Mouse (Mus musculus) Patski (cell line): ENCODE measurements around the gene Card9. TPM values are rescaled to one million over a fixed set of nuclear protein-coding genes. Genes with fewer than 3 reads are reported as not detected.

Experiments used
- ATAC-seq: fragments of 100-300 bp; one replicate; pipeline ENCODE4 v1.8.0; 2021
- CTCF ChIA-PET: fragments of 350-600 bp; sonication (Branson Sonifier 250); formaldehyde crosslinking; loops from one replicate; lab custom pipeline; 2022; ENCODE audit warnings: inconsistent platforms; lab: Charles Lee
- POLR2A ChIA-PET: fragments of 350-600 bp; sonication (Branson Sonifier 250); formaldehyde crosslinking; loops from one replicate; lab custom pipeline; 2022; ENCODE audit warnings: antibody characterized with exemption, inconsistent platforms; lab: Charles Lee
- DNase-seq: peaks from one replicate; pipeline ENCODE4 v3.0.0-alpha.2; 2011; ENCODE audit warnings: low read depth, low spot score
- H3K27me3 ChIP-seq: fragments of 371-371 bp; one replicate; pipeline ENCODE4 v1.5.1; 2021
- CTCF ChIP-seq: fragments of 100-300 bp; IDR thresholded peaks from one replicate; pipeline ENCODE4 v1.5.1; 2021
- in situ Hi-C: fragments of 300-500 bp; cut with MboI; formaldehyde crosslinking; loops from 3 replicates; pipeline ENCODE4 v1.11.1; 2018; ENCODE audit warnings: low pct_unique_long_range_greater_than_20kb, mixed read lengths
- polyA plus RNA-seq: library from polyadenylated mRNA; unstranded; gene quantifications from one replicate; pipeline ENCODE4 v1.2.3, GENCODE M21; 2021

Card9 gene
- polyA plus RNA-seq: 0.50 TPM

DNA sequence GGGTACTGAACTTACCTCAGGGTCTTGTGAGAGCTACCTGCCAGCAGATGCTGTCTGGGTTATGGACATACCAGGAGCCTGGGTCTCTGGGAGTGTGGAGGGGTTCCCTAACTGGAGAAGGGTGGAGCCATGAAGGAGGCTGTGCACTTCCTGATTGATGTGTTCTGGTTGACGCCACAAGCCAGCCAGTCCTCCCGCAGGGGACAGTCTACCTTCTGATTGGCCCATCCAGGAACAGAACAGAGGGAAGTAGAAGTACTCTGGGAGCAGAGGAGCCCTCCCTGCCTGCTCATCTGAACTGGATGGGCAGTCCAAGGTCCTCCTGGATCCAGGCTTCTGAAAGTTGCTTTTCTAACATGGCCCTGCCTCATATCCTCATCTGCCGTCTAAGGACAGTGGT lies at the start of gene Card9:
Gene Card9, minus strand, starts transcription at position 147 of the 400 bp plus-strand sequence.
- no peaks in the 10 kb centered on the region for H3K27me3 ChIP-seq
- CTCF ChIA-PET: interaction anchor here (1.9 kb wide), 1 partner anchor 12 kb away, joined by 6 read pairs; no protein-coding TSS in a partner anchor
- DNase-seq (no peak), ATAC-seq (no peak)
- TF ChIP-seq CTCF: no peak
- in situ Hi-C loops: no loop called here
- POLR2A ChIA-PET: no interaction called here

DNA sequence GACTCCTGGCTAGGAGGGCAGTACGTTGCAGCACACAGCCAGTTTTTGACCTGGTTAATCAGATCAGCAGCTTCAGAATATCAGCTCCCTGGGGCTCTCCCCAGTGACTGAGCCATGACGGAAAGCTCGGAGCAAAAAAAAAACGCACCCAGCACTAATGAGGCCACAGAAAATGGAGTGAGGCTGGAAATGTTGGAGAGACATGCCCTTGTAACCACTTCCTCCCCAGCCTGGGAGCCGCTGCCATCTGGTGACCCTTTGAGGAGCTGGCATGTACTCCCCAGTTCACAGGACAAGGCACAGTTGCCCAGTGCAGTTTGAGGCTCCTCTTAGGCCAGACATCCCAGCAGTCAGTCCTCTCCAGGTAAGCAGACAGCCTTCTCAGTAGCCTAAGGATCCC lies 49.4 kb upstream of the Card9 start:
- ATAC-seq (no peak), DNase-seq (no peak)
- in situ Hi-C loops: no loop called here
- H3K27me3 ChIP-seq: no peaks in the 10 kb centered on the region
- CTCF ChIA-PET: interaction anchor here (1.4 to 3.3 kb wide), 4 partner anchors 14 to 94 kb away, joined by 3 to 10 read pairs (median 6); no protein-coding TSS in a partner anchor
- TF ChIP-seq CTCF: no peak
- POLR2A ChIA-PET: interaction anchor here (0.8 to 1.4 kb wide), 3 partner anchors 9 to 90 kb away, joined by 3 to 4 read pairs (median 3); no protein-coding TSS in a partner anchor

DNA sequence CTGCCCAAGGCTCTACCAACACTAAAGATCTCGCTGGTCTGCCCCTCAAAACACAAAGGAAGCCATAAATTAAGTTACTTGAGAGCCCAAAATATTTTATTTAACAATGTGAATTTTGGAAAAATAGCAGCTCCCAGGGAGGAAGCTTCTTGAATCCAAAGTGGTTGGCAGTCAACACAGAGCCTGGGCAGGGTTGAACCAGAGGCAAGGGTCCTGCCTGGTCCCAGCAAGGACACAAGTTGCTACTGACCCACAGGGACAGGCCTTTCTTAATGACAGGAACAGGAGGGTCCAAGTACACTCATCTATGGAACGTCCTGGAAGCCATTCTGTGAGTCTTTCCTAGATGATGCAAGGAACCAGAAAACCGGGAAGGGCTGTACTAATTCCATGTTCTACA lies 48.6 kb upstream of the Card9 start:
- in situ Hi-C loops: no loop called here
- H3K27me3 ChIP-seq: no peaks in the 10 kb centered on the region
- CTCF ChIA-PET: interaction anchor here (0.7 to 3.3 kb wide), 19 partner anchors 9 to 160 kb away, joined by 3 to 15 read pairs (median 4); partner anchors contain the start of genes Entr1, Pmpca and Sec16a
- DNase-seq (no peak), ATAC-seq (no peak)
- no peak for TF ChIP-seq CTCF
- POLR2A ChIA-PET: interaction anchor here (0.6 to 1.0 kb wide), 2 partner anchors 10 to 829 kb away, joined by 3 to 4 read pairs; no protein-coding TSS in a partner anchor

DNA sequence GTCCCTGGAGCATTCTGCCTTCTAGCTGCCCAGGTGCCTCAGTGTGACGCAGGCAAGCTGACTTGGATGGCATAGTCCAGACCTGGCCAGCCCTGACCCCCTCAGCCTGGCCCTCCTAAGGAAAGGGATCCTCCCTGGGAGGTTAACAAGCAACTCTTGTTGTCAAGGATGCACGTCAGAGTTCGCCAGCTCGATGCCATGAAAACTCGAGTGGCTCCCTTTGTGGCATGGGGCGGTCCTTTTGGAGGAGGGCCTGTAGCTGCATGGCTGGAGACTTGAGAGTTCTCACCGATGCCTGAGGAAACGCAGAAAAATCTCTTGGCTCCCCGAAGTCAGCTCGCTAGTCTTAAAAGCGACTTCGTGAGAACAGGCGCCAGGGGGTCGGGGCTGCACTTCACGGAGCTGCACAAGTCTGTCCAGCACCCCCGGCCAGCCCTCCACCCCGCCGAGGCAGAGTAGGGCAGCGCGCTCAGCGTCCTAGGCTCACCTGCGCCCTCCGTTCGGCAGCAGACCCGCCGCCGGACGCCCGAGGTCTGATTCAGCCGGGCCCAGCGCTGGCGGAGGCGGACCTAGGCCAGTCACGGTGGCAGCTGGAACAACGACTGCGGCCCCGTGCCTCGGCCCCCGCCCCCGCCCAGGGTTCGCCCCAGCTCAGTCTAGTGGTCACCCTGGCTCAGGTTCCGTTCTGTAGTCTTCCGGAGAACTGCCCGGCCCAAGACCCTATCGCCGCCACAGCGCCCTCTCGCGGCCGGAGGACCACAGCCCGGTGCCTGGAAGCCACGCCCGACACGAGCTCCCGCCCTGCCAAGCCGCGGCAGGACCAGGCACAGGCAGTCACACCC lies 48.0 kb upstream of the Card9 start, which contains the start of gene Inpp5e:
Gene Inpp5e, minus strand, starts transcription at position 689 of the 842 bp plus-strand sequence.
- ATAC-seq: peak; percentile 88
- POLR2A ChIA-PET: interaction anchor here (0.6 to 1.0 kb wide), 3 partner anchors 10 to 828 kb away, joined by 3 to 4 read pairs (median 3); no protein-coding TSS in a partner anchor
- CTCF ChIA-PET: interaction anchor here (0.7 to 3.3 kb wide), 19 partner anchors 8 to 161 kb away, joined by 3 to 15 read pairs (median 4); partner anchors contain the start of genes Entr1, Pmpca and Sec16a
- TF ChIP-seq CTCF: no peak
- peak; percentile 58 for DNase-seq
- H3K27me3 ChIP-seq: no peaks in the 10 kb centered on the region
- in situ Hi-C loops: no loop called here

DNA sequence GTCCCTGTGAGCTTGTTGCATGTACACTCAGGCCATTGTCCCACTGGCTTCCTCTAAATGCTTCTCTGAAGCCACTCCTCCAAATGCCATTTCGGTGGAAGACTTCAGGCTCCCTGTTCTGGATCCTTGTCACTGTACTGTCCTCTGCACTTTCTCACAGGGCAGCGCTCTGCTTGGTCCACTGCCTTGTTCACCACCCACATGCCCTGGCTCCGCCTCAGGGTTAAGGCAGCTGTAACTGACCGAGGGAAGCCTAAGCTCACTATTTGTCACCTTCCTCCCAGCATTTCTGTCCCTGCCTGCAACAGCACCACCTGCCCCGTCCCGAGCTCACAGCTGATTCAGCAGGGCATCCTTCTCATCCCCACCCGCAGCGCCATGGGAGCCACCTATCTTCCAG lies 42.6 kb upstream of the Card9 start:
- POLR2A ChIA-PET: no interaction called here
- ATAC-seq (no peak), DNase-seq (no peak)
- TF ChIP-seq CTCF: no peak
- H3K27me3 ChIP-seq: no peaks in the 10 kb centered on the region
- CTCF ChIA-PET: interaction anchor here (1.5 kb wide), 1 partner anchor 12 kb away, joined by 4 read pairs; no protein-coding TSS in a partner anchor
- in situ Hi-C loops: no loop called here

DNA sequence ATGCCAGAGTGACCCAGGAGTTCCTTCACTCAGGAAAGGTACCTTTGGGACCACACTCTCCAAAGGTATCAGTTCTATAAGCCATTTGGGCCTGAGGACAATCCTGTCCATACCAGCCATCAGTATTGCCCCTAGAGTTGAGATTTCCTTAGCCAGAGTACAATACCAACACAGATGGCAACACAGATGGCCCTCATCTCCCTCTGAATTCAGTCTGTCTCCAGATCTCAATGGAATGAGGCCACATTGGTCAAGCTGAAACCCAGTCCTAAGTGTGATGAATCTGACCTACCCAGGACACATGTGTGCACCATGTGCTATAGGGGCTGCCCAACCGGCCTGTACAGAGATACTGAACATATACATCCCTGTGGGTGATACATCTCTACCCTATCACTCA lies 41.5 kb upstream of the Card9 start:
- H3K27me3 ChIP-seq: no peaks in the 10 kb centered on the region
- DNase-seq (no peak), ATAC-seq (no peak)
- CTCF ChIA-PET: no interaction called here
- POLR2A ChIA-PET: interaction anchor here (0.6 to 1.1 kb wide), 2 partner anchors 11 to 164 kb away, joined by 3 to 5 read pairs; no protein-coding TSS in a partner anchor
- TF ChIP-seq CTCF: no peak
- in situ Hi-C loops: no loop called here

DNA sequence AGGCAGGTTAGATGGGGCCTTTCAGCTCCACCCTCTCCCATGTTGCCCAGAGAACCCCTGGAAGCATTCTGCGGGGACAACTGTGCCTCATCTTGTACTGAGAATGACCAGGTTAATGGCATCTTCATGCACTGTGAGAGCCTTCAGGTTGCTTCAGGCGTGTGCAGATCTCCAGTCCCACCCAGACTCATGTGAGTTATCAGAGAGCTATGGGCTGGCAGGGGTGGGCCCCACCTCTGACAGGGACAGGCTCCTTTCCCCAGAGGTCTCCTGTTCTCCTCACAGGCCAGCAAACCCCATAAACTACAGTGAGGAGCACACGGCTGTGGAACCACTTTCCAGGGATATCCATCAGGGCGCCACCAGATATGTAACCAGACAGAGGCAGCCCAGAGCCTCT lies 40.3 kb upstream of the Card9 start:
- H3K27me3 ChIP-seq: no peaks in the 10 kb centered on the region
- CTCF ChIA-PET: interaction anchor here (0.9 kb wide), 1 partner anchor 8 kb away, joined by 3 read pairs; the partner anchor contains the start of gene Inpp5e
- ATAC-seq: no peak
- in situ Hi-C loops: no loop called here
- DNase-seq: no peak
- no peak for TF ChIP-seq CTCF
- POLR2A ChIA-PET: interaction anchor here (1.1 kb wide), 1 partner anchor 10 kb away, joined by 3 read pairs; no protein-coding TSS in a partner anchor

DNA sequence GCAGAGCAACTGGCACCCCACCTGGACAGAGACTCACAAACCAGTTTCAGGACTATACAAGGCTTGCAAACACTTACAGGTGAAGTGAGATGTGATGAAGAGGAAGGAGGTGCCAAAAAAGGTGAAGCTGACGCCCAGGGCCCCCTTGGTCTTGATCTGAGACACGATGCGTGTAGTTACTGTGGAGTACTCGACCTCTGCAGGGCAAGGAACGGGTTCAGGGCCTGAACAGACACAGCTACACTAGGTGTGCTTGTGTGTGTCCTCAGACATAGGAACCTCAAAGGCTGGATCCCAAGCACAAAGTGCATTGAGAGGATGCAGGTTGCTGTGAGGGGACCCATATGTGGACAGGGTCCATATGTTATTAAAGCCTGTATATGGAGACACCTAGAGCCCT lies 39.6 kb upstream of the Card9 start:
- no peak for DNase-seq
- CTCF ChIA-PET: interaction anchor here (0.9 to 2.1 kb wide), 2 partner anchors 9 kb away, joined by 3 to 6 read pairs; partner anchors contain the start of gene Inpp5e
- no peak for TF ChIP-seq CTCF
- POLR2A ChIA-PET: no interaction called here
- H3K27me3 ChIP-seq: no peaks in the 10 kb centered on the region
- in situ Hi-C loops: no loop called here
- ATAC-seq: no peak

DNA sequence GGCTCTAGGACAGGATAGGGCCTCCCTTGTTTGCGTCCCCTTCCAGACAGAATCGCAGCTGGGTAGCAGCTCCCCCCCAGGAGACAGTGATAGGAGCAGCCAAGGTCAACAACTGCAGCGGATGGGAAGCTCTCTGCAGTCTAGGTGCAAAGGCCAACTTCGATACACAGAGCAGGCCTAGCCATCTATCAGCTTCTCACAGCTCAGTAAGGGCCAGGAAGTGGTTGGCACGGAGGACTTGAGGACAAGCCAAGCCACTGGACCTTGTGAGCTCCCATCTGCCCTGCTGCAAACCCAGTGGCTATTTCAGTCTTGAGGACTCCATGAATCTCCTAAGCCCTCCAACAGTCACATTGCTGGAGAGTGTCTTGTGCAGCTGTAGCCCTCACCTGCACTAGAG lies 38.9 kb upstream of the Card9 start:
- ChIA-PET POLR2A (interaction anchor here (1.0 to 1.5 kb wide), 2 partner anchors 10 to 11 kb away, joined by 3 read pairs; partner anchors contain the start of genes Entr1 and Pmpca), CTCF (interaction anchor here (1.0 to 2.1 kb wide), 2 partner anchors 9 to 74 kb away, joined by 4 to 6 read pairs; partner anchors contain the start of gene Inpp5e)
- DNase-seq (no peak), ATAC-seq (no peak)
- in situ Hi-C loops: no loop called here
- H3K27me3 ChIP-seq: no peaks in the 10 kb centered on the region
- TF ChIP-seq CTCF: no peak

DNA sequence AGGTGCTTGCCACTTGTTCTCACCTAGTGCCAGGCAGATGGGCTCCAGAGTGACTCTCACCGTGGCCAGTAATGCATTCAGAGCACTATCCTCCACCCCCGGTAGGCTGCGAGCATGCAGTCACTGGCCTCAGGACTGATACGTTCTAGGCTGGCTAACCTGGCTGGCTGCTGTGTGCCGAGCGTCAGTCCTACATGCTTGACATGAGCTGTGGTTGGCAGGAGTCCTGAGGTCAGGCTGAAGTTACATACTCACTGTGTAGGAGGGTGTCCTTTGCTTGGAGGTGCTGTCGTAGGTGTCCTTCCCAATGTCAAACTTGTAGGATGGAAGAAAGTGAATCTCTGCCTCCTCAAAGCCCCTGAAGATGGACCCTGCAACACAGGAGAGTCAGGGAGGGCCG lies 38.3 kb upstream of the Card9 start:
- ATAC-seq (no peak), DNase-seq (no peak)
- ChIA-PET CTCF (interaction anchor here (1.0 to 2.1 kb wide), 2 partner anchors 10 to 73 kb away, joined by 4 to 6 read pairs; partner anchors contain the start of gene Inpp5e), POLR2A (interaction anchor here (0.5 to 1.5 kb wide), 3 partner anchors 10 to 167 kb away, joined by 3 read pairs; partner anchors contain the start of genes Entr1 and Pmpca)
- in situ Hi-C loops: no loop called here
- TF ChIP-seq CTCF: no peak
- H3K27me3 ChIP-seq: no peaks in the 10 kb centered on the region
